Mouse (Mus musculus) forebrain, embryonic 13.5 days (tissue): ENCODE data around the gene Adora2b. TPM values are rescaled to one million over a fixed set of nuclear protein-coding genes. Genes with fewer than 3 reads are reported as not detected.

Experiments used
- ATAC-seq: fragments of 200-750 bp; cut with Nextera tagmentation; 2 replicates; pipeline ENCODE4 v1.8.0; 2017
- H3K27ac ChIP-seq: fragments of 300-500 bp; sonication (generic); 2 replicates; pipeline ENCODE4 v1.5.1; 2015; ENCODE audit warnings: inconsistent platforms, mild to moderate bottlenecking, moderate library complexity
- H3K27me3 ChIP-seq: fragments of 300-500 bp; sonication (generic); 2 replicates; pipeline ENCODE4 v1.6.1; 2015; ENCODE audit warnings: mild to moderate bottlenecking, inconsistent platforms
- H3K36me3 ChIP-seq: fragments of 300-500 bp; sonication (generic); 2 replicates; pipeline ENCODE4 v1.6.1; 2015; ENCODE audit warnings: mild to moderate bottlenecking, inconsistent platforms; ENCODE audit not compliant: poor library complexity, severe bottlenecking
- H3K4me1 ChIP-seq: fragments of 300-500 bp; sonication (generic); 2 replicates; pipeline ENCODE4 v1.6.1; 2015; ENCODE audit warnings: inconsistent platforms
- H3K4me2 ChIP-seq: fragments of 300-500 bp; sonication (generic); 2 replicates; pipeline ENCODE4 v1.6.1; 2015; ENCODE audit warnings: inconsistent platforms, mild to moderate bottlenecking, moderate library complexity
- H3K4me3 ChIP-seq: fragments of 300-500 bp; sonication (generic); 2 replicates; pipeline ENCODE4 v1.5.1; 2015; ENCODE audit warnings: mild to moderate bottlenecking, inconsistent platforms
- H3K9ac ChIP-seq: fragments of 300-500 bp; sonication (generic); 2 replicates; pipeline ENCODE4 v1.6.1; 2015; ENCODE audit warnings: mild to moderate bottlenecking, inconsistent platforms
- H3K9me3 ChIP-seq: fragments of 300-500 bp; sonication (generic); replicated peaks from 2 replicates; pipeline ENCODE4 v1.6.1; 2016; ENCODE audit warnings: inconsistent platforms
- WGBS: fragments of 180-500 bp; shearing (Covaris S2); methylation state at CpG from one replicate; pipeline ENCODE4 v1.1.7; 2015; 5-methylcytosine and 5-hydroxymethylcytosine counted together
- polyA plus RNA-seq: library from polyadenylated mRNA; unstranded; fragments of >200 nt; fragmentation: Nextera tagmentation; extraction: Ambion mirVana; gene quantifications from 2 replicates; pipeline ENCODE4 v1.2.1, GENCODE M21; 2015

Gene Adora2b
- polyA plus RNA-seq, result 1.6 and 2.8 TPM in 2 replicates

DNA sequence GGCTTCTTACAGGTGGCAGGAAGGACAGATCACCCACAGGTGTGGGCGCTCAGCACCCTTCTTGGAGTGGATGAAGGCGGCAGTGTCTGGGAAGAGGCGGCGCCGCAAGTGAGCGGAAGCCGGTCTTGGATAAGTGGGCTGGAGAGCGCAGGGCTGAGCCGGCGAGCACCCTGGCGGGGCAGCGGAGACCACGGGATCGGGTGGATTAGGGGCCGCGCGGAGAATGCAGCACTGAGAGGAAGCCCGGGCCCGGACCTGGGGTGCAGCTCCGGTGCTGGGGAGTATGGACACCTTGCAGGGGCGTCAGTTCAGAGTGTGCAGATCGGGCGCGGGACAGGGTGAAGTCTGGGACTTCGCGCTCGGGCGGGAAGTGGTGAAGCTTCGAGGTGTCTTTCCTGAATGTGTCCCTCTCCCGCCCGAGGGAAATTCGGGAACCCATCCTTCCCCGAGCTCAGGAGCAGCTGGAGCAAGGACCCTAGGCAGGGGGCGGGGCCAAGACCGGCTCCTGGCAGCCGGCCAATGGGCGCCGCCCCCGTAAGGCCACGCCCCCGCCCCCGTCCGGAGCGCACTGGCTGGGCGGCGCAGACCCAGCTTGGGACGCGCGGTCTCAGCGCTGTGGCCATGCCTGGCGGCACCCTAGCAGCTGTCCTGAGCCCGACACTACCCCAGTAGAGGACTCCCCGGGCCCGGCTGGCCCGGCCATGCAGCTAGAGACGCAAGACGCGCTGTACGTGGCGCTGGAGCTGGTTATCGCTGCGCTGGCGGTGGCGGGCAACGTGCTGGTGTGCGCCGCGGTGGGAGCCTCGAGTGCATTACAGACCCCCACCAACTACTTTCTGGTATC, at the start of gene Adora2b:
Gene Adora2b, plus strand, starts transcription at position 584 of the 844 bp plus-strand sequence.
- Histone ChIP-seq H3K9me3 (no peaks in the 10 kb centered on the region; the same call in 1 of the 2 replicates), H3K4me3 (peak within 1 kb of the TSS; percentile 62), H3K4me1 (peaks cover 20% of the 10 kb centered on the region), H3K27me3 (peaks cover 48% of the 10 kb centered on the region), H3K27ac (no peak within 1 kb of the TSS), H3K36me3 (no peaks in the 10 kb centered on the region), H3K4me2 (peak within 1 kb of the TSS; percentile 100), H3K9ac (peak within 1 kb of the TSS; percentile 66)
- under 1% methylated on average over 69 of the region's 69 CpGs for WGBS
- peak; percentile 94 for ATAC-seq

DNA sequence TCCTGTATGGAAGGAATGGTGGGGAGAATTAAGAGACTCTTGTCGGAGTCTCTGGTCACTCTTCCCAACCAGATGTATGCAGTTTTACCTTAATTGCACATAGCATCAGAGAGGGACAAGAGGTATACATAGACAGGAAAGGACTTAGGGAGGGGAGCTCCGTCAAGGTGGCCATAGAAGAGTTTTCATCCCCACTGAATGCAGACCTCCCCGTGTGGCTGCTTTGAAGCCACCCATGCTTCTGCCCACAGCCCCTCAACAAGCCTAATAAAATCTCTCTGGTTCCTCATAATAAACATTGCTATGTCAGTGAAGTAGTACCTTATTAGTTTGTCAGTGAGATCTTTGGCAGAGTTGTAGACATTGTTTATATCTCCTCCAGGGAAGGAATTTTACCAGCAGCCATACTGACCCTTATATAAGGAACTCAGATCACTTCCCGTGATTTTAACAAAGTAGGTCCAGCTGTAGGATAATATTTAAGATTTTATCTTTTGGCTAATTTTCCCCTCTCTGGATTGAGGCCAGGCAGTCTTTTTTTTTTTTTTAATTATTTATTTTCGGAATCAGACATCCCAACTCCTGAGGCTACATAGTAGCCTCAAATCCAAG, 47.8 kb upstream of the Adora2b start:
- Histone ChIP-seq H3K27ac (no peak overlapping the region), H3K4me2 (no peak overlapping the region), H3K4me3 (no peak overlapping the region), H3K9ac (no peak overlapping the region), H3K9me3 (no peaks in the 10 kb centered on the region), H3K36me3 (peaks cover 2% of the 10 kb centered on the region; the same call in 1 of the 2 replicates), H3K27me3 (no peaks in the 10 kb centered on the region), H3K4me1 (peaks cover 10% of the 10 kb centered on the region; the same call in 1 of the 2 replicates)
- 89% methylated on average over 5 of the region's 5 CpGs for WGBS
- no peak for ATAC-seq

DNA sequence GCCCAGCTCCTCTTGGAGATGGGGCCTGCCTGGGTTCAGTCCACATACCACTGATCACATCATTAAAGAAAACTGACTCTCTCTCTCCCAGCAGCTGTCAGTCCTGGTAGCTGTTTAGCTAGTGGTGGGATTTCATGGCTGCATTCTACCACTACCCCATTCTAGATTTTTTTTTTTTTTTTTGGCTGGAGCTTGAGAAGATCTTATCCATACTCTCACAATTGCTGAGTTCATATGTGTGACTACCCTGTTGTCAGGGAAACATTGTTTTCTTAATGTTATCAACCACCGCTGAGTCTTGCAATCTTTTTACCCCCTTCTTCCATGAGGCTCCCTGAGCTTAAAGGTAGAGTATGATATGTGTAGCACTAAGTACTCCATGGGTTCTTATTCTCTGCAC, 46.1 kb upstream of the Adora2b start:
- H3K4me3 ChIP-seq, result no peak overlapping the region
- H3K36me3 ChIP-seq, result peaks cover 6% of the 10 kb centered on the region; the same call in 1 of the 2 replicates
- 86% methylated on average over 1 of the region's 1 CpGs for WGBS
- H3K27ac ChIP-seq, result no peak overlapping the region
- H3K4me1 ChIP-seq, result no peaks in the 10 kb centered on the region
- H3K9me3 ChIP-seq, result no peaks in the 10 kb centered on the region
- H3K9ac ChIP-seq, result no peak overlapping the region
- H3K4me2 ChIP-seq, result no peak overlapping the region
- ATAC-seq, result no peak
- no peaks in the 10 kb centered on the region for H3K27me3 ChIP-seq

DNA sequence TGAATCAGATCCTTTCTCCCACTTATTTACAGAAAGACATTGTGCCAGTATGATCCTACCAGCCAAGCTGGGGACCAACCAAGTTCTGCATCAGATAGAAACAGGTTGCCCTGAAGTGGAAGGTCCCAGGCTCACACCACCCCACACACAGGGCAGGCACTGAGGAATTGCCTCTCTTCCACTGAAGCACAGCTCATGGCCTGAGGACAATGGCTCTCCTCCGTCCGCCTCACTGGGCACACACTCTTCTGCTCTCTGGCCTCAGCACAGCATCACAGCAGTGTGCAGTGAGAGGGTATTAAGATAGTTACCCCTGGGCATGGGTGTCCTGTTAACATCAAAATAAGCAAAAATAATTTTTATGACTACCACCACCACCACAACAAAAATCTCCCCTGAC, 39.7 kb upstream of the Adora2b start:
- no peaks in the 10 kb centered on the region for H3K27me3 ChIP-seq
- 34% methylated on average over 2 of the region's 2 CpGs for WGBS

DNA sequence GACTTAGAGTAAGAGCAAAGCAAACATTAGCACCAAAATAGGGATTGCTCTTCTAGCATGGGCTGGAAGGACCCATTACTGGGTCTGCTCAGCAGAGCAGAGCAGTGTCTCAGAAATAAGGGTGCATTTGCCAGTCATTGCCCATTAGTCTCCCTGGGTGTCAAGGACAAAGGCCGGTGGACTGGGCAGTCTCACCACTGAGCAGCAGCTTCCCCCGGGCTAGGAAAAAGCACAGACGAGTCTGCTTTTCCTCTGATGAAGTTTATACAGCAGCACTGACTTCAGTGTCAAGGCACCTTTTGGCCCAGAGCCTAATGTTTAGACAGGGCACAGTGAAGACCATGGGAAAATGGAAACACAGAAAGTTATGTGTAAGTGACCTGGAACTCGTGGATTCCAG, 38.9 kb upstream of the Adora2b start:
- H3K4me2 ChIP-seq, result no peak overlapping the region
- no peaks in the 10 kb centered on the region for H3K9me3 ChIP-seq
- no peak overlapping the region for H3K9ac ChIP-seq
- no peak overlapping the region for H3K27ac ChIP-seq
- H3K4me1 ChIP-seq, result no peaks in the 10 kb centered on the region
- H3K27me3 ChIP-seq, result no peaks in the 10 kb centered on the region
- 64% methylated on average over 4 of the region's 4 CpGs for WGBS
- peaks cover 9% of the 10 kb centered on the region; the same call in 1 of the 2 replicates for H3K36me3 ChIP-seq
- ATAC-seq, result no peak
- H3K4me3 ChIP-seq, result no peak overlapping the region

More for the DNA sequence above, 39.7 kb upstream of the Adora2b start:
- Histone ChIP-seq H3K9ac (no peak overlapping the region), H3K9me3 (no peaks in the 10 kb centered on the region), H3K27ac (no peak overlapping the region), H3K4me2 (no peak overlapping the region), H3K36me3 (peaks cover 9% of the 10 kb centered on the region; the same call in 1 of the 2 replicates), H3K4me1 (no peaks in the 10 kb centered on the region), H3K4me3 (no peak overlapping the region)
- no peak for ATAC-seq

DNA sequence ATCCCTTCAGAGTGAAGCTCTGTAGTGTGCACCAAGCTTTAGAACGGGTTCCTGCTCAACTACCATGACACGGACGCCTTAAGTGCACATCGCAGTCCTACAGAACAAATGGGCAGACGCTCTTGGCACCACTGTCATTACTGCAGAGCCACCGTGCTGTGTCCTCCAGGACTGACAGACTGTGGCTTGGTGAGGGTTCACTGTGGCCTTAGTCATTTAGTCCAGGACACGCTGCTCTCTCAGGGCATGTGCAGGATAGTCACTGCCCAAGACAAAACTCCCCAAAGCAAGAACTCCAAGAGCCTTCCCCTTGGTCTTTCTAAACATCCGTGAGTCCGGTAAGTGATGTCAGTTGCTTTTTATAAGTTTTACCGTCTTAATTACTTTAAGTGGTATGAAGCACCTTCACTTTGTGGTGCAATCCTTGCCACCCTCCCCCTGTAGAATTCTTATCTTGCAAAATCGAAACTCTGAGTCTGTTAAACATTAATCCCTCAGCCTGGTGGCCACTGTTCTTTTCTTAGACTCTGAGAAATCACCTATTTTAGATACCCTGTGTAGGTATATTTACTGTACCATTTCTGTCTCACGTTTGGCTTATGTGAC, 35.3 kb upstream of the Adora2b start:
- H3K9me3 ChIP-seq, result no peaks in the 10 kb centered on the region
- WGBS, result 95% methylated on average over 12 of the region's 12 CpGs
- H3K4me3 ChIP-seq, result no peak overlapping the region
- no peak for ATAC-seq
- no peak overlapping the region for H3K9ac ChIP-seq
- 0 out of 2 replicates have a peak, but pooled peaks cover 3% of the 10 kb centered on the region for H3K36me3 ChIP-seq
- no peak overlapping the region for H3K4me2 ChIP-seq
- no peaks in the 10 kb centered on the region for H3K27me3 ChIP-seq
- H3K4me1 ChIP-seq, result peaks cover 5% of the 10 kb centered on the region; the same call in 1 of the 2 replicates
- no peak overlapping the region for H3K27ac ChIP-seq

DNA sequence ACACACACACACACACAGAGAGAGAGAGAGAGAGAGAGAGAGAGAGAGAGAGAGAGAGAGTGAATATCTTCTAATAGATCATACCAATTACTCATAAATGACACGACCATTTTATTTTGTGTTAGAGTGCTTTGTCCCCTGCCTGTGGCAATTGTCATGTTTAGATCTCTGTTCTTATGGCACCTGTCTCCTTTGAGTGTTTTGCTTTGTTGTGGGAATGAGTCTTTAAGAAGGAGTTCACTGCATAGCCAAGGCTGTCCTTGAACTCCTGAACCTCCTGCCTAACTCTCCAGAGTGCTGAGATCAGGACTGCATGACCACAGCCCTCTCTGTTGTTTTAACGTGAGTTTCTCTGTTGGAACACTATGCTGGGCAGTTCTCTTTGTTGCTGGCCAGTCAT, 33.7 kb upstream of the Adora2b start:
- Histone ChIP-seq H3K9ac (no peak overlapping the region), H3K27ac (no peak overlapping the region), H3K4me3 (no peak overlapping the region), H3K9me3 (no peaks in the 10 kb centered on the region), H3K4me2 (no peak overlapping the region), H3K36me3 (peaks cover 9% of the 10 kb centered on the region; the same call in 1 of the 2 replicates), H3K4me1 (peaks cover 5% of the 10 kb centered on the region; the same call in 1 of the 2 replicates), H3K27me3 (no peaks in the 10 kb centered on the region)
- ATAC-seq, result no peak
- 68% methylated on average over 2 of the region's 2 CpGs for WGBS

DNA sequence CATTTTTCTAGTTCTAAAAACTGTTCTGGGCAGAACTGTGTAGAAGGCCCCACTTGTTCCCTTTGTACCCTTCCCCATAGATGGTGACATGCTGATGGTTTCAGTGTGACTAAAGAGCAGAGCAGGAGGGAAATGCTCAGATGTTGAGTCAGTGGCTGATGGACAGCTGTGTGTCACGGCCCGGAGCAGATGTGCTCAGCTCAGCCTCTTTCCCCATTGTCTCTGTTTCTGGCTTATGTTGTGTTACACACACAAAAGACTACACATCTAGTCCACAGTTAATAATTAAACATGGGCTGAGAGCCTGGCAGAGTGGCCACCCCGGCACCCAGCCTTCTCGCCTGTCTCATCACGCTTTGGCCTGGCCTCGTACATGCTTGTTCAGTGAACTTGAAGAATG, 31.0 kb upstream of the Adora2b start:
- Histone ChIP-seq H3K4me2 (no peak overlapping the region), H3K36me3 (peaks cover 13% of the 10 kb centered on the region; the same call in 1 of the 2 replicates), H3K27me3 (no peaks in the 10 kb centered on the region), H3K4me1 (peaks cover 5% of the 10 kb centered on the region; the same call in 1 of the 2 replicates), H3K9ac (no peak overlapping the region), H3K4me3 (no peak overlapping the region), H3K27ac (no peak overlapping the region; the same call in 1 of the 2 replicates), H3K9me3 (no peaks in the 10 kb centered on the region)
- ATAC-seq, result no peak
- 59% methylated on average over 6 of the region's 6 CpGs for whole genome bisulfite sequencing

DNA sequence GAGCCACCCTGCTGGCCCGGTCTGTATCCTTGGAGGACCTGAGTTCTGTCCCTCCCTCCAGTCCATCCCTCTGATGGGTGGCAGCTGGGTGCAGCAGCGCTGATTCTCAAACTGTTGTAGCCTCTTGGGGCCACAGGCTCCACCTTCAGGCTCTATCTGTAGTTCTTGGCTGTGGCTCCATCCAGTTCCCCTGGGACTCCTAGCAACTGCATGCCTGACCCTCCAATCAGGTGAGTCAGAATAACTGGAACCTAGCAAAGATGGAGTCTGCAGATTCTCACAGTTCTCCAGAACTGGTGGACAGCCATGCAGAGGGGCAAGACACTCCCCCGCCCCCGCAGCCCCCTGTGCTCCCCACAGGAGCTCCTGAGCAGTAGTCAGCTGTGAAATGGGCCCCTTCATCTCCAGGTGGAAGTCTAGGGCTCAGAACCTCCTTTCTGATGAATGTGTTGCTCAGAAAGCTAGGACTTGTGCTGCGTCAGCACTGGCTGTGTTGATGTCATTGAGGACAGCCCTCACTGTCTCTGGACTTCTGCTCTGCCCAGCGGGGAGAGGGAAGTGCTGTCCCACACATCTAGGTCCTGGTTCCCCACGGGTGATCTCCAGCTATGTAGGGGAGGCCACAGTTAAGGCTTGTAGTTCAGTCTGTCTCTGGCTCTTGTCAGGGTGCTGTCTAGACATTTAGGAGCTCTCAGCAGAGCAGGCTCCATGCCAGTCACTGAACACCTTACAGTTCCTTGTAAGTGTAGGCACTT, 27.9 kb upstream of the Adora2b start:
- 80% methylated on average over 7 of the region's 7 CpGs for WGBS
- ATAC-seq, result no peak
- no peaks in the 10 kb centered on the region for H3K27me3 ChIP-seq
- H3K36me3 ChIP-seq, result peaks cover 13% of the 10 kb centered on the region; the same call in 1 of the 2 replicates
- no peak overlapping the region for H3K9ac ChIP-seq
- no peaks in the 10 kb centered on the region for H3K9me3 ChIP-seq
- H3K4me2 ChIP-seq, result no peak overlapping the region
- H3K4me1 ChIP-seq, result peaks cover 5% of the 10 kb centered on the region; the same call in 1 of the 2 replicates
- no peak overlapping the region for H3K4me3 ChIP-seq
- no peak overlapping the region for H3K27ac ChIP-seq

DNA sequence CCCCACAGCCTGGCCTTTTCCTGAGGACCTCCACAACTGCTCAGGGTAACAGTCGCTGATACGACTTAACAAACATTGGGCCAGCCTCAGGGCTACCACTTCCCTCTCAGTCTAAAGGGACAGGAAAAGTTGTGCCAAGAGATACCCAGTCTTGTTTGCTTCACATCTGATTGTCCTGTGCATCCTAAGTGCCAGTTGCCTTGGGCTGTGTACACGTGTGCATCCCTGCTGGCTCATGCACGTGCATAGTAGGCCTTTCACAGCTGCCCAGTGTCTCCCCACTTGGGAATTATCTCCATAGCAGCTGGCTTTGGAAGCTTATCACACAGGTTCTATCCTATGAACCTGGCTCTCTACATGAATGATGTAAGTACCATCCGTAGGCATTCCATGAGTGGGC, 25.4 kb upstream of the Adora2b start:
- Histone ChIP-seq H3K27ac (no peak overlapping the region), H3K9ac (no peak overlapping the region), H3K9me3 (no peaks in the 10 kb centered on the region), H3K27me3 (no peaks in the 10 kb centered on the region), H3K4me2 (no peak overlapping the region), H3K36me3 (peaks cover 13% of the 10 kb centered on the region; the same call in 1 of the 2 replicates), H3K4me3 (no peak overlapping the region), H3K4me1 (no peaks in the 10 kb centered on the region)
- ATAC-seq, result no peak
- WGBS, result 93% methylated on average over 5 of the region's 5 CpGs

- no peak for ATAC-seq
- 97% methylated on average over 7 of the region's 7 CpGs for WGBS
Measured at GRCm38 (mm10) chr11:62223962-62224361, 24.8 kb upstream of the Adora2b start.

More at GRCm38 (mm10) chr11:62223962-62224361, 24.8 kb upstream of the Adora2b start:
- Histone ChIP-seq H3K27ac (no peak overlapping the region), H3K9ac (no peak overlapping the region), H3K4me3 (no peak overlapping the region), H3K9me3 (no peaks in the 10 kb centered on the region), H3K4me2 (no peak overlapping the region), H3K4me1 (no peaks in the 10 kb centered on the region), H3K36me3 (peaks cover 13% of the 10 kb centered on the region; the same call in 1 of the 2 replicates), H3K27me3 (no peaks in the 10 kb centered on the region)
